Mouse (Mus musculus): ENCODE measurements around the gene Brd1. TPM values are rescaled to one million over a fixed set of nuclear protein-coding genes. Genes with fewer than 3 reads are reported as not detected.
"Not testable (repeated sequence)": the region's sequence is repeated elsewhere in the genome, so short reads cannot be mapped to it uniquely, and the experiment has no call there.

The Brd1 gene
- total RNA-seq (2021) = 10 to 100 TPM; 54.7 to 56.2 TPM

DNA sequence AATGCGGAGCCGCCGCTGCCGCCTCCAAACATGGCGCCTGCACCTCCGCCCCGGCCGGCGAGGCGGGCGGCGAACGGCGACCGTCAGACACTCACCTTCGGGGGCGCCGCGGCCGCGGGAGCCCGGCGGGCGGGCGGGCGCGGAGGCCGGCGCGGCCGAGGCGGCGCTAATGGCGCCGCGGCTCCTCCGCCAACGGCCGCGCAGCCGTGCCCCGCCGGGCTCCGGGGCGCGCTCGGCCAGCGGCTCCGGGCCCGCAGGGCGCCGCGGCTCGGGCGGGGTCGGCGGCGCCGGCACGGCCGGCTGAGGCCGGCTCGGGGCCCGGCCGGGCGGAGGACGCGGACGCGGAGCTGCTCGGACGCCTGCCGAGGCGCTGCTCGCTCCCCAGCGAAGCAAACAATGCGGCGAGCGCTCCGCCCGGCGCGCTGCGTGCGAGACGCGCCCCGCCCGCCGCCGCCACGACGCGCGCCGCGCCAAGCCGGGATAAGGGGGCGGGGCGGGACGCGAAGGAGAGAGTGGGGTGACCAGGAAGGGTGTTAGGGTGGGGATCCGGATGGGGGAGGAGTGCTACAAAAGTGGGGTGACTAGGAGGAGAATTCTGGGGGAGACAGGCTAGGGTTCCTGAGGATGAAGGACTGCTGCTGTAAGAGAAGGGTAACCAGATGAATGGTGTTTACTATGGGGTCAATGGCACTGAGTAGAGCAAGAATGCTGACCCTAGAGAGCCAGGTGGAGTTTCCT is at the start of gene Brd1:
Brd1 (minus strand) TSS at position 400 of the 738 bp plus-strand sequence.
- peak; percentile 78 to 83 for DNase-seq

DNA sequence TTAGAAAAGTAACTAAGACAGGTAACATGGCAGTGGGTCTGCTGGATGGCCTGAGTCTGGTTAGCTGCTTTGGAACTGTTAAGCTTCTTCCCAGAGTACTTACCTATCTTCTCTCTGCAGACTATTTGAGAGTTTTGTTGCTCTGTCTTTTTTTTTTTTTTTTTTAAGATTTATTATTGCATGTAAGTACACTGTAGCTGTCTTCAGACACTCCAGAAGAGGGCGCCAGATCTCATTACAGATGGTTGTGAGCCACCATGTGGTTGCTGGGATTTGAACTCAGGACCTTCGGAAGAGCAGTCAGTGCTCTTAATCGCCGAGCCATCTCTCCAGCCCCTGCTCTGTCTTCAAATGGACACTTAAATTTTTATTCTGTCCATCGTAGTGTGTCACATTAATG is 40.6 kb upstream of the Brd1 start:
- DNase-seq = not testable (repeated sequence)

DNA sequence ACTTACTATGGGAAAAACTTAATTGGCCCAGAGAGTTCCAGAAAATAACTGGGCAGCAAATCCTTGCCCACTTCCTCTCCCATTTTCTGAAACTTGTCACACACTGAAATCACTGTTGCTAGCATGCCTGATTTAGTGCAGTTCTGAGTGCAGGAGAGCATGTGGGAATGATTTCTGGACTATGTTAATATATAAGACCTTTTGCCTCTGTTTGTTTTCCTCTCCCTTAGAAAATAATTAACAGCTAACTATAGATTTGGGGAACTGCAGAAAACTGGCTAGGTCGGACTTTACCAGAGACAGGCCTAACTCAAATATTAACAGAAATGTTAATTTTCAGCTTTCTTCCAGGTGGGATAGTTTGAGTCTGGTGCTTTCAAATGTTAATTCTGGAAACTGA is 34.5 kb upstream of the Brd1 start:
- no peak for DNase-seq

DNA sequence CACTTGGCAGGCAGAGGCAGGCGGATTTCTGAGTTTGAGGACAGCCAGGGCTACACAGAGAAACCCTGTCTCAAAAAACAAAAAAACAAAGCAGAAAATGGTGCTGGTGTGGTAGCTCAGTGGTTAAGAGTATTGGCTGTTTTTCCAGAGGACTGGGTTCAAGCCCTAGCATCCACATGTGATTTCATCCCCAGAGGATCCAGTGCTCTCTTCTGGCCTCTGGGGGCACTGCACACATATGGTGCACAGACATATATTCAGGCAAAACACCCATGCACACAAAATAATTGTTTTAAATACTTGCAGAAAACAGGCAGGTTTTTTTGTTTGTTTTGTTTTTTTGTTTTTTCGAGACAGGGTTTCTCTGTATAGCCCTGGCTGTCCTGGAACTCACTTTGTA is 32.1 kb upstream of the Brd1 start:
- not testable (repeated sequence) for DNase-seq

DNA sequence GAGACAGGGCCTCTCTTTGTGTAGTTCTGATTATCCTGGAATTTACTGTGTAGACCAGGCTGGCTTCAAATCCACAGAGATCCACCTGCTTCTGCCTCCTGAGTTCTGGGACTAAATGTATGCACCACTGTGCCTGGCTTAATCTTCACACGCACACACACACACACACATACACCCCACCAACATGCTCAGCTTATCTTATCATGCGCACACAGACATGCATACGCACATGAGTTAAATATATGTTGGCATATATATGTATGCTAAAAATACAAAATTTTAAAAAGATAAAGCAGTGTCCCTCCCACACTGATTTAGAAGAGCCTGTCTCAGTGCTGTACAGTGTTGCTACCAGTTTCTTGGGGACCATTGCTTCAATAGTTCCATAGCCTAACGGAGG is 27.5 kb upstream of the Brd1 start:
- no peak for DNase-seq

DNA sequence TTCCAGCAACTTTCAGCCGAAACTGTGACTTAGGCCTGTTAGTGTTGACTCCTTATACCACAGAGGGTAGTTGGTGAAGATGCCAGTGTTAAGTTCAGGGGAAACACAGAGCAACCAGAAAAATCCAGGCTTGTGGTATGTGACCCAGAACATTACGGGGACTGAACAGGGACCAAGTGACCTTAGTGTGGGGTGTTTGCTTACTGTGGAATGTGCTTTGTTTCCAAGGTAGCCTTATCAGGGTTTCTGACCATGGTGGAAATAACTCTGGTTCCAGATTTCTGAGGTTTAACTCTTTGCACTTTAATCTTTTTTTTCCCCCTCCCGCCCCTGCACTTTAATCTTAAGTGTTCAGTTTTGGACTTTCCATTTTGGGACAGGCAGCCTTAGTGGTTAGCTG is 24.0 kb upstream of the Brd1 start:
- no peak for DNase-seq

DNA sequence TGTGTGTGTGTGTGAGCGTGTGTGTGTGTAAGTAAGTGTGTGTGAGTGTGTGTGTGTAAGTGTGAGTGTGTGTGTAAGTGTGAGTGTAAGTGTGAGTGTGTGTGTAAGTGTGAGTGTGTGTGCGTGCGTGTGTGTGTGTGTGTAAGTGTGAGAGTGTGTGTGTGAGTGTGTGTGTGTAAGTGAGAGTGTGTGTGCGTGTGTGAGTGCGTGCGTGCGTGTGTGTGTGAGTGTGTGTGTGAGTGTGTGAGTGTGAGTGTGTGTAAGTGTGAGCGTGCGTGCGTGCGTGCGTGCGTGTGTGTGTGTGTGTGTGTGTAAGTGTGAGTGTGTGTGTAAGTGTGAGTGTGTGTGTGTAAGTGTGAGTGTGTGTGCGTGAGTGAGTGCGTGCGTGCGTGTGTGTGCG is 21.7 kb upstream of the Brd1 start:
- DNase-seq = no peak

DNA sequence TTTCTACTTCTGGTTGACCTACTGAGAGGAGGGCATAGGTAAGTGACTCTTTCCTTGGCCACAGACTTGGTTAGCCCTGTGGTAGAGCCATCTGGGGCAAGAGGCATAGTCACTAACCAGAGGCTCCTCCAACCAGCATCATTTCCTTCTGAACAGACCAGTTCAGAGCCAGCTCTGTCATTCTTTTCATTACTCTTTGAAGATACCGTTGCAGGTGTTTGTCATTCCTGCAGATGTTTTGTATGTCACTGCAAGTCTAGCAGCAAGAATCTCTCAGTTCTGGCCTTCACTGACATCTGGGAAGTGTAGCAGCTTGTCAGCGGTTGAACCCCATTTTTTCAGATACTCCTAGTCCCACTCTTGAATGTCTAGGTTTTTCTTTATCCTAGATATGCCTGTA is 20.9 kb upstream of the Brd1 start:
- DNase-seq = no peak

DNA sequence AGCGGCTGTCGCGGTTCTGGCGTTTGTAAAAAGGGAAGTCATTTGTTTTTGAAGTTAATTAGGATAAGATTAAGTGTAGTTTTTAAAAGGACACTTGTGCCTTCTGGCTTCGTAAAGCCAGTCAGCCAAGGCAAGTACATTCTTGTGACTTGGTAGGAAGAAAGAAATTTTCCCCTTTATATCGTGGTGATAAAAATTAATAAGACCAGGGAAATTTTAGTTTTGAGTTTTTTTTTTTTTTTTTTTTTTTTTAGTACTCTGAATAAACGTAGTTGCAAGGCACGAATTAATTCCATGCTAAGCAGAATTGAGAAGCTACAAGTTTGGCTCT is 18.3 kb upstream of the Brd1 start:
- DNase-seq = no peak

DNA sequence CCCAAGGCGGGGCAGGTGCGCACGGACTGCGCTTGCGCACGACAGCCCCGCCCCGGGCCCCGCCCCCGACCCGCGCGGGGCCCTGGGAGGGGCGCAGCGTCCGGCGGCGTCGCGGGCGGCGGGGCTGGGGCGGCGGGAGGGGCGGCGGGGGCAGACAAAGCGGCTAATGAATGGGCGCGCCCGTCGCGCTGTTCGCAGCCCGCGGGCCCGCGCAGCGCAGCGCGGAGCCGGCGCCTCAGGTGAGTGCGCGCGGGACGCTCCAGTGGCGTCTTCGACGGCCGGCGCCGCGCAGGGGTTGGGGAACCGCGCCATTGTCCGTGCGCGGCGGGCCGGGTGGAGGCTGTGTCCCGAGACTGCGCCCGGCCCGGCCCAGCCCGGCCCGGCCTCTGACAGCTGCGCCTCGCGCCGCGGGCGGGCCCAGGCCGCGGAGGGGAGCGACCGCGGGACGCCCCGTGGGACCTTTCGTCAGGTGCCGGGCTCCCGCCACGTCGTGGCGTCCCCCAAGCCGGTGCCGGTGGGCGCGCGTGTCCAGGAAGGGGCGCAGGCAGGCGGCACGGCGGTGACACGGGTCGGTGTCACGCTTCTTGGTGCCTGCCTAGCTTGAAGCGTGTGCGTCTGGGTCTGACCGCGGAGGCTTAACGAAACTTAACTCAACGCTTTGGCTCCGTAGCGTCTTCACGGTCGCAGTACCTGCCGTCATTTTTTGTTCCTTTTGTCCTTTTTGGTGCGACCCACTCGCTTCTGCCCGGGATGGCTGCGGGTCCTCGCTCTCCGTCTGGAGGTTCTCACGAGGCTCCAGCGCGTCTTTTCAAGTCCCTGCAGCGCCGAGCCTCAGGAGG is 17.8 kb upstream of the Brd1 start, which contains the start of gene Zbed4:
Zbed4 (plus strand) TSS at position 97 of the 839 bp plus-strand sequence.
- DNase-seq = peak; percentile 35 to 41

DNA sequence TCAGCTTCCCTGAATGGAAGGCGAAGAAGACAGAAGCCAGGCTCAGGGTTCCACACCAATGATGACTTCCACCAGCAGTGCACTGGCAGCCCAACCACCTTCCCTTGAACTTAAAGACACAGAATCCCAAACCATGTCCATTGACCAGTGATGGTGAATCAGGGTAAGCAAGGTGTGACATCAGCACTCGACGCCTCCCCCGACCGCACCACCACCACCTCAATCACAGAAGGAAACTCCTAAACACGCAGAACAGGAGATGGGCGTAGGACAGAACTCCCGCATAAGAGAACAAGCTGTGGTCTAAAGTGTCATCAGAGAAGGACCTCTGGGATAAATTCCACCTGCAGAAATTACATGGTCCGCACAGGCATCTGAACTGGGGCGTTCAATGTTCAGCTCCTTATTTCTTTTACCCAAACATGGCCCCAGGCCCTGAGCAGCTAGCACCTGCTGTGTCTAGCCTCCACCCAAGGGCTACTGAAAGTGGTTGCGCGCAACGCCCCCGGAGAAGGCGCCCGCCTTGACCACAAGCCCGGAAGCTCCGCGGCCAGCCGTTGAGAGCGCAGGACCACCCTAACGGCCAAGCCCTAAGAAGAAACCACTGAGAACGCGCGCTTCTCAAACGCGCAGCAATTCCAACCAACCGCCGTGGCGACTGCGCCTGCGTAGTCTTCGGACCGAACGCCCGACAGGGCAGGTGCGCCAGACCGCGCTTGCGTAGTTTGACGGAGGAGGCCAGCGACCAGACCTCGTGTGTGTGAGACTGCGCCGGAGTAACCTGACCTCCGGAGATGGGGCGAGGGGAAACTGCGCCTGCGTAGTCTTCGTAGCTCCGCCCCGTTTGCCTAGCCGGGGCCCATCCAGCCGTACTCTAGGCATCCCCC is 16.9 kb upstream of the Brd1 start:
- peak; percentile 99 for DNase-seq

DNA sequence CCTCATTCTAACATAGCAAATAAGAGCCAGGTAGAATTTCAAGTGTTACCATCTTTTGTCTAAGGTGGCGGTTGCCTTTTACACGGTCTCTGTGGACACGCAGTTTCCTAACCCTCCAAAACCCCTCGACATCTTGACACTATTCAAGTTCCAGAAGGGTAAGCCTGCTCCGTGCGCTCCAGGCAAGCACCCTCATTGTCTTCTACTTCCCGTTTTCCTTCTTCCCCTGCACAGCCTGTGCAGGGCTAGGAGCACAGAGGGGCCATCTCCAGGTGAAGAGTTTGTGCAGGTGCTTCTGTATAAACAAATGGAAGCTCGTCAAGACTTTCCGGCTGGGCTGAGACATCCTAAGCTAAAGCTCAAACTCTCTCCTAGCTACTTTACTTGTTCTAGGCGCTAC is 16.0 kb upstream of the Brd1 start:
- DNase-seq = no peak

DNA sequence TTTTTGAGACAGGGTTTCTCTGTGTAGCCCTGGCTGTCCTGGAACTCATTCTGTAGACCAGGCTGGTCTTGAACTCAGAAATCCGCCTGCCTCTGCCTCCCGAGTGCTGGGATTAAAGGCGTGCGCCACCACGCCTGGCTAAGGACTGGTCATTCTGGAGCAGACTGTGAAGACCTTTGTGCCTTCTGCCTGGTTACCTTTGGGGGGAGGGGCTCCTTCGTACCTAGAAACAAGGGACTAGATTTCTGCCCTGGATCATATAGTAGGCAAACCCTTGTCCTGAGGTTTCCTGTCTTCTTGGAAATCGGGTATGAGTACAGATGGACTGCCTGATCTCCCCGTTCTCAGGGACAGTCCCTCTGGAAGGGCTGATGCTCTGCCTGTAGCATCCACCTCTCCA is 15.6 kb upstream of the Brd1 start:
- not testable (repeated sequence) for DNase-seq

DNA sequence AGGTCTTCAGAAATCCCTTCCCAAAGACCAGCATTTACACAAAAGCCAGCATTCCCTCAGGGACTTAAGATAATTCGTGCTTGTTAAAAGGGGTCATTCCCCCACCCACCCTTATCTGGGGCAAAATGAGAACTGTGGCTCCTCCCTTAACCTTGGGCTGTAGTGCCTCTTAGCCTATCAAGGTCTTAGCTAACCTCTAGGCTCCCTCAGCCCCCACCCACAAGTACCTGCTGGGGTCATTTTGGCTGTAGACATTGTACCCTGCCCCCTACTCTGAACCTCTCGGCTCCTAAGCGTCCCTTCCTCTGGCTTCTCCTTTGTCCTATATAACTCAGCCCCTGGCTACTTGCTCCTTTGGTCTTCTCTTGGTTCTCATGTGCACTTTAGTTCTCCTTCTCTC is 11.9 kb upstream of the Brd1 start:
- no peak for DNase-seq

DNA sequence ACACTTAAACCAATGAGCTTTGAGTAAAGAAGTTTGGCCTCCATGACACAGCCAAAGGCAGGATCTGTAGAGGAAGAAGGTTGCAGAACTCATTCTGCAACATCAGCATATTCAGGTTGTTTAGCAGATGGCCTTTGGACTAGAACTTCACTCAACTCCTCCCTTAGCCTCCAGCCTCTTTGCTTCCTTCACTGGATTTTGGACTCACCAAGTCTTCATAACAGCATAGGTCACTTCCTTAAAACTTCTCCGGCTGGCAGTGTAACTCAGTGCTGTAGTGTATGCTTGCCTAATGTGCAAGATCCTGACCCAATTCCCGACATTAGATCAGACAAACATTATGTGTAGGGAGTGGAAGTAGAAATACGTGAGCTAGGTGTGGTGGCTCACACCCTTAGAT is 11.3 kb upstream of the Brd1 start:
- no peak for DNase-seq

DNA sequence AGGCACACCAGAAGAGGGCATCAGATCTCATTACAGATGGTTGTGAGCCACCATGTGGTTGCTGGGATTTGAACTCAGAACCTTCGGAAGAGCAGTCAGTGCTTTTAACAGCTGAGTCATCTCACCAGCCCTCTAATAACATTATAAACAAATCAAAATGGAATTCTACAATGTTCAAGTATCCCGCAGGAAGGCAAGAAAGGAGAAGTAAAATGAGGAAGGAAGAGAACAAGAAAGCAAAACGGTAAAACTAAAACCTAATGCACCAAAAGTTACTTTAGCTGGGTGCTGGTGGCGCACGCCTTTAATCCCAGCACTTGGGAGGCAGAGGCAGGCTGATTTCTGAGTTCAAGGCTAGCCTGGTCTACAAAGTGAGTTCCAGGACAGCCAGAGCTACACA is 9.3 kb upstream of the Brd1 start:
- not testable (repeated sequence) for DNase-seq

DNA sequence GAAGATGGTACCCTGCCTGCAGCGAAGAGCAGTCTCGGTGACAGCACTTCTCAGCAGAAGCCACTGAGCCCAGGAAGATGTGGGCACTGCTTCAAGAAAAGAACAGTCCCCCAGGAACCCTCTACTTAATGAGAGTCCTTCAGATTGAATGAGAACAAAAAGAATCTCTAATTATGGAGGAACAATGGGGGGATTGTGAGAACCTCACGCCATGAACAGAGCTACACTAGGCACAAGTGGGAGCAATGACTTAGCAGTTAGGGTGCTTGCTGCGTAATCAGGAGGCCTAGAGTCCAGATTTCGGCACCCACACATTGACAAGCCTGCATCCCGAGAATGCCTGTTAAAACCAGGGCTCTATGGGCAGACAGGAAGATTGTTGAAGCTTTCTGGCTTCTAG is 7.3 kb upstream of the Brd1 start:
- no peak for DNase-seq

DNA sequence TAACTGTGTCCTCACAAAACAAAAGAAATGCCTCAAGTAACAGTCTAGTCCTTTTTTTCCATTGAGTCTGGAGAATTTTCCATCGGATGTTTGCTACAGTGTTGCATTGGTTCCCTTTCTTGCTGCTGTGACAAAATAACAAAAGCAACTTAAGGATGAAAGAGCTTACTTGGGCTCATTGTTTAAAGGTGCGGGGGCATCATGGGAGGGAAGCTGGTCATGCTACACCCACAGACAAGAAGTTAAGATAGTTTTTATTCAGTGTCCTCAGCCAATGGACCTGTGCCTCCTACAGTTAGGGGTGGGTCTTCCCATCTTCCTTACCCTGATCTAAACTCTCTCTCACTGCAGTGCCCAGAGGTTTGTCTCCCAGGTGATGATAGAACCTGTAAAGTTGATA is 4.4 kb upstream of the Brd1 start:
- DNase-seq = no peak

DNA sequence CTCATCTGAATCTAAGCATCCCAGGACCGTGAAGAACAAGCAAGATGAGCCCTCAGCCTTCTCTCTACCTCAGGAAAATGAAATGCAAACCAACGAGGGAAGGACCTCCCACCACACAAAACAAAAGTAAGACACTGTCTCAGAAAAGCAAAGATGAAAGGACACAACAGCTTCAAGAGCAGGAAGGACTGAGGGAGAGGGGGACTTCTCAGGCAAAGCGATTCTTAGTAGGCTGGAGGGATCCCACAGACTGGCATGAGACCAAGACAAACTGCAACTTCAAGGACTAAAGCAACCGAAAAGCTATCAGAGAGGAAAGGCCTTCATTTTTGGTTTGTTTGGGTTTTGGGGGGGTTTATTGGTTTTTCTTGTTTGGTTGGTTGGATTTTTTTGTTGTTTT is 2.1 kb upstream of the Brd1 start:
- DNase-seq = no peak

DNA sequence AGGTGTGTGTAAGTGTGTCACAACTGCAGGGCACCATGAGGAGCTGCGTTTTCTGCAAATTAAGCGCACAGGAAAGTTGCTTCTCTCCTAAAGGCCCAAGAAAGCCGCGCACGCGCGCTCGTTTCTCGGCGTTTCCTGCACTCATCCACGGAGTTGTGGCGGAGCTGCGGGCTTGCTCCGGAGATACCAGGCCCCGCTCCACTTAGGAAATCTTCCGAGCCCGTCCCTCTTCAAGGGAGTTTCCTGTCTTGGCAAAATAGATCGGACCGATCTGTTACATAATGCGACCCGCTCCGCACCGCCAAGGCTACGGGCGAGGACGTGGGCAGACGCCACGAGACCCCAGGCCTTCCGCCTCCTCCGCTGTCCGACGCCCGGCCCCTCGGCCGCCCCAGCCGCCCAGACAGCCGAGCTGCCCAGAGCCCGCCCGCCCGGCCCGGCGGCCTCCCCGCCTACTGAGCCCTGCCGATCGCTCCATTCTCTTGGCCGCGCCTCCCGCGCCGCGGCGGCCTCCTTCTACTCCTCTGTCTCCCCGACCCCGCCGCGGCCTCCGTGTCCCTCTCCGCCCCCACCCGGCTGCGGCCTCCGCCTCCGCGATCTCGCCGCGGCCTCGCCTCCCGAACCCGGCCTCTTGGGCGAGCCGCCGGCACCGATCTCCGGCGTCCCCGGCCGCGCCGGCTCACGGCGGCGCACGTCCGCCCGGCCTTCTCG is 837 bp downstream of the Brd1 start:
- DNase-seq = peak; percentile 44 to 52

DNA sequence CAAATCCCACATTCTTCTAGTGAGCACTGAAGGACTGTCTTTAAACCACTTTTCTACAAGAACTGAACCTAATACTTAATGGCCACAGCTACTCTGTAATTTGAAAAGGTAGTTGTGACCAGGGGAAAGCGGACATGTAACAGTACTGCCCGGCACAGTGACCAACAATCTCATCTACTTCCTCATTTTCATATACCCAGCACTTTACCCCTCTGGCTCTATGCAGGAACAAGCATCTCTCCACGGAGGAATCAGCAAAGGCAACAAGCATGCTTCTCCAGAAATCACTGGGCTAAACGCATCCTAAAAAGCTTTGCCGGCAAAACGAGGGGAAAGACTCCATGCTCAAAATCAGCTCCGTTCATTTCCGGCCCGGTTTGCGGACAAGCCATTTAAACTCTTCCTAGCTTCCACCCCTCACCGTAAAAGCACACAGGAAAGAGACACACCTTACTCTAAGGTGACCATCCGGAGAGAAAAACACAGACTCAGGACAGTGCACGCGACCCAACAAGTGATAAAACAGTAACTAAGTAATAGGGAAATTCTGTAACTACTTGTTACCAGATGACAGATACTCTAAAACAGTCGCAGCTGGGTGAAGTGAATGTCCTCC is 1.5 kb downstream of the Brd1 start:
- no peak for DNase-seq

DNA sequence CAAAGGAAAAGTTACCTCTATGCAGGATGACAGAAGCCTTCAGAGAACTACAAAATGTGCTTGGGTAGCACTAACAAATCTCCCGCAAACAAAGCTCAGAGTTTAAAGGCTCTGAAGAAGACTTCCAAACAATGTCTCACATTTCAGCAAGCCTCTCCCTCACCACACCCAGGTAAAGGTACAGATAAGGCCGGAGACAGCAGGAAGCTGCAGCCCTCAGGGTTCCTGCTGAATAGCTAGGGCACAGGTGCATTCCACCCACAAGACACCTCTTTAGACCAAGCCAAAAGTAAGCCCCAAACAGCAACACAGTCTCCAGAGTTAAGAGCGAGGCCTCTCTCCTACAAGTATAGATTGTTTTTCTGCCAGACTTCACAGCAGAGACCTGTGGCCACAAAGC is 3.3 kb downstream of the Brd1 start:
- DNase-seq = no peak
